ENCODE assay signal across 19 mouse cellular contexts in genomic region chr6:71966683-71967303, GRCm38 (mm10). TPM values are rescaled to one million over a fixed set of nuclear protein-coding genes. Genes with fewer than 3 reads are reported as not detected.
DNase-seq lines count a peak whose midpoint lies in the region; ATAC-seq lines count a peak whose summit lies in the region.
"Had no signal": no experiment of that assay in that cellular context is flagged by ENCODE, and none has a peak within 500 bp of the region (broad histone marks: within the 10 kb centered on the region; RNA-seq: fewer than 3 reads in every experiment).

No protein-coding gene starts in this region.

- H3K4me3 ChIP-seq in embryonic facial prominence, embryonic 13.5 days = no peak overlapping the region
- no peak overlapping the region for H3K4me3 ChIP-seq in embryonic facial prominence, embryonic 10.5 days
- H3K4me3 ChIP-seq: forebrain, embryonic 13.5 days; heart, embryonic 13.5 days had no signal

- no peak for ATAC-seq in embryonic facial prominence, embryonic 13.5 days (ENCODE audit: insufficient number of reproducible peaks, insufficient read depth, low FRiP score, low TSS enrichment, low read depth)
- ATAC-seq: CD4-positive, CD25-positive, alpha-beta regulatory T cell, adult 4 months; forebrain, embryonic 13.5 days; forebrain, postnatal 0 days; hindbrain, embryonic 16.5 days had no signal

- H3K27ac ChIP-seq in embryonic facial prominence, embryonic 13.5 days = peak overlapping the region; percentile 19; the same call in 1 of the 2 replicates
- no peak overlapping the region for H3K27ac ChIP-seq in embryonic facial prominence, embryonic 10.5 days (replicated peaks)
- H3K27ac ChIP-seq: forebrain, embryonic 13.5 days; heart, embryonic 13.5 days had no signal

- 75% methylated on average over 5 of the region's 5 CpGs for WGBS in embryonic facial prominence, embryonic 13.5 days
- WGBS in embryonic facial prominence, embryonic 10.5 days = 94% methylated on average over 5 of the region's 5 CpGs

- no peaks in the 10 kb centered on the region for H3K9me3 ChIP-seq in embryonic facial prominence, embryonic 13.5 days
- H3K9me3 ChIP-seq in embryonic facial prominence, embryonic 10.5 days = no peaks in the 10 kb centered on the region
- H3K9me3 ChIP-seq: forebrain, embryonic 13.5 days; G1E; heart, embryonic 13.5 days had no signal

- peaks cover 16% of the 10 kb centered on the region; the same call in 1 of the 2 replicates for H3K4me1 ChIP-seq in embryonic facial prominence, embryonic 13.5 days
- H3K4me1 ChIP-seq in embryonic facial prominence, embryonic 10.5 days = no peaks in the 10 kb centered on the region
- H3K4me1 ChIP-seq: forebrain, embryonic 13.5 days had no signal

- H3K27me3 ChIP-seq in embryonic facial prominence, embryonic 13.5 days = no peaks in the 10 kb centered on the region
- no peaks in the 10 kb centered on the region for H3K27me3 ChIP-seq in embryonic facial prominence, embryonic 10.5 days (replicated peaks; ENCODE audit: low read depth, poor library complexity, severe bottlenecking)
- H3K27me3 ChIP-seq: forebrain, embryonic 13.5 days; heart, embryonic 13.5 days had no signal

- H3K9ac ChIP-seq in embryonic facial prominence, embryonic 13.5 days = no peak overlapping the region
- H3K9ac ChIP-seq: forebrain, embryonic 13.5 days; forebrain, postnatal 0 days; heart, embryonic 13.5 days had no signal

- H3K36me3 ChIP-seq in embryonic facial prominence, embryonic 13.5 days = peaks cover 68% of the 10 kb centered on the region
- H3K36me3 ChIP-seq in embryonic facial prominence, embryonic 10.5 days (replicated peaks) = peaks cover 99% of the 10 kb centered on the region

- no peak for DNase-seq in embryonic facial prominence, embryonic 10.5 days (ENCODE audit: low spot score)
- DNase-seq in lung, adult 18-20 months = peak; percentile 42 to 61
- no peak for DNase-seq in lung, postnatal 25 days (ENCODE audit: low spot score)
- peak; percentile 42 for DNase-seq in testis, postnatal 10 days (ENCODE audit: low spot score)
- no peak for DNase-seq in testis, postnatal 14 days (ENCODE audit: low spot score)
- DNase-seq in adrenal gland, postnatal 36 days = no peak
- DNase-seq: adrenal gland, postnatal 10 days; B cell, adult 2 months; cerebellum, adult 11-12 months; cerebellum, adult 9-10 months; forebrain, postnatal 0 days; heart, adult 11 months; heart, postnatal 36 days had no signal

- no peak overlapping the region for H3K4me2 ChIP-seq in embryonic facial prominence, embryonic 13.5 days
- H3K4me2 ChIP-seq: forebrain, embryonic 13.5 days; heart, embryonic 13.5 days had no signal

RNA-seq across cellular contexts. Expression of gene Polr1a, which starts 57.9 kb away (rescaled TPM):
- polyA plus RNA-seq in embryonic facial prominence, embryonic 13.5 days (2015; fragmentation: Nextera tagmentation; extraction: Ambion mirVana) = 35.0 and 35.4 TPM in 2 replicates
- polyA plus RNA-seq in embryonic facial prominence, embryonic 10.5 days (2016; fragmentation: Nextera tagmentation; extraction: Ambion mirVana) = 49.6 and 53.7 TPM in 2 replicates
- 10 to 100 TPM; 71.2 to 75.2 TPM for total RNA-seq in adrenal gland, postnatal 36 days (2021)

RNA-seq across cellular contexts. Expression of gene Ptcd3, which starts 58.2 kb away (rescaled TPM):
- polyA plus RNA-seq in embryonic facial prominence, embryonic 13.5 days (2015; fragmentation: Nextera tagmentation; extraction: Ambion mirVana) = 100 and 102 TPM in 2 replicates
- polyA plus RNA-seq in embryonic facial prominence, embryonic 10.5 days (2016; fragmentation: Nextera tagmentation; extraction: Ambion mirVana) = 157 and 167 TPM in 2 replicates
- total RNA-seq in adrenal gland, postnatal 36 days (2021) = 10 to 100 TPM; 91.6 to 98.1 TPM

Comparison
In these comparisons a context has a peak if more than half of its experiments do, and no peak if none do; other contexts are left out.
1. DNase-seq: peak in lung, adult 18-20 months (2 of 2) and testis, postnatal 10 days (single experiment); none in embryonic facial prominence, embryonic 10.5 days (single experiment), lung, postnatal 25 days (single experiment), testis, postnatal 14 days (single experiment) and adrenal gland, postnatal 36 days (0 of 2).